Mouse (Mus musculus): Measurements from ENCODE around the gene Gas1. TPM values are rescaled to one million over a fixed set of nuclear protein-coding genes. Genes with fewer than 3 reads are reported as not detected.

Gene Gas1
- 11.2 and 12.5 TPM in 2 replicates for polyA plus RNA-seq (2015; fragmentation: Nextera tagmentation; extraction: Ambion mirVana)

DNA sequence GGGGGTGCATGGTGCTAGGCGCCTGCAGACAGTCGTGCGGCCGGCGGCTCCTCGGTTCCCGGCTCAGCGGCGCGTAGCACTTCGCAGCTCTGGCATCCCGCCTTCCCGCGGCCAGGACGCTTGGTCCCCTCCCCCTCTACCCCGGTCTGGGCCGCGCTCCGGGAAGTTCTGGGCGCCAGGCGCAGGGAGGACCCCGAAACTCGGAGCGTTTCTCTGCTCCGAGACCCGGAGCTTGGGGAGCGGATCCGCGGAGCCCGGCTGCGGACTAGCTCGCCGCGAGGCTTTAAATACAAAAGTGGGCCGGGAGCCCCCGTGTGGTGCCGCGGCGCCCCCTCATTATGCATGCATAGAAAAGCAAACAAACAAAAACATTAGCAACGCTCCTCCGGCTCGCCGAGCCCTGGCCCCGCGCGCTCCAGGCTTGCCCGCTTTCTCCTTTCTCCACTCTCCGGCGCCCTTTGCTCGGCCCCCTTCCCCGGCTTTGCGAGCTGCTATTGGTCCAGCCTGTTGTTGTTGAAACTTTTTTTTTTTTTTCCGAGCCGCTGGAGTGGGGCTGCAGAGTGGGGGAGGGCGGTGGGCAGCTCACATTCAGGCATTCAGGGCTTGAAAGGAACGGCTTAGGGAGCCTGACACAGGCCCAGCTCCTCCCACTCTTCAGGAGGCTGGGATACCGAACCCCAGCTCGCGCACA is at the start of gene Gas1:
Gas1 (minus strand) TSS at position 260 of the 691 bp plus-strand sequence.
- Histone ChIP-seq H3K9ac (ENCODE audit: low read length) (peak within 1 kb of the TSS; percentile 82), H3K4me2 (ENCODE audit: low read depth, low read length) (peak within 1 kb of the TSS; percentile 92), H3K27ac (ENCODE audit: low read length) (peak within 1 kb of the TSS; percentile 95), H3K27me3 (ENCODE audit: control insufficient read depth, insufficient read depth, low read depth, low read length) (peaks cover 11% of the 10 kb centered on the region), H3K4me3 (ENCODE audit: low read length) (peak within 1 kb of the TSS; percentile 74), H3K36me3 (ENCODE audit: control insufficient read depth, insufficient read depth, low read length) (no peaks in the 10 kb centered on the region), H3K4me1 (replicated peaks; ENCODE audit: control insufficient read depth, insufficient read depth, low read length) (peaks cover 16% of the 10 kb centered on the region), H3K9me3 (ENCODE audit: control insufficient read depth, low read length) (no peaks in the 10 kb centered on the region)
- peak; percentile 91 for ATAC-seq (ENCODE audit: low read depth)
- under 1% methylated on average over 59 of the region's 59 CpGs for WGBS

DNA sequence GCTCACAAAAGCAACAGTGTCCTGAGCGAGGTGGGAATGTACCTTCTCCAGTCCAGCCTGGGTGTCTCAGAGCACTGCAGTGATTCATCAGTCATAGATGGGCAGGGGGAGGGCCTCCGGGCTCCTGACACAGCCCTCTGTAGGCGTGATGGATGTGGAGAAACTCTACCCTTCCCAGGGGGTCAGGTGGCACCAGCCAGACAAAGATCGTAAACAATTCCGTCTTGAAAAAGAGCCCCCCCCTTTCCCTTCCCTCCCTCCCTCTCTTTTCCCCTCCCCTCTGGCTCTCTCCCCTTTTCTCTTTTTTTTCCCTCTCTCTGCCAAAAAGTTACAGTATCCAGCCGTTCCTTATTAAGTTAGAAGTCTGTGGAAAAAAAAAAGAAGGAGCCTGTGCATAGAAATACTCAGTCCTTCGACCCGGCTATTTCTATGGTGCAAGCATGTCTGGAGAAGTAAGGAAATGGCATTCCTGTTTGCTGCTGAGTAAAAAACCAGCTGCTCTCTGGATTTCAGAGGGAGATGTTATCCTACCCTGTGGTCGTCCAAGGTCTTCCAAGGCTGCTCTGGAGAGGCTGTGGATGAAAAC is 49.2 kb upstream of the Gas1 start:
- H3K36me3 ChIP-seq (ENCODE audit: control insufficient read depth, insufficient read depth, low read length), result no peaks in the 10 kb centered on the region
- peak overlapping the region; percentile 61 for H3K27ac ChIP-seq (ENCODE audit: low read length)
- H3K4me1 ChIP-seq (replicated peaks; ENCODE audit: control insufficient read depth, insufficient read depth, low read length), result peaks cover 24% of the 10 kb centered on the region
- H3K9me3 ChIP-seq (ENCODE audit: control insufficient read depth, low read length), result no peaks in the 10 kb centered on the region
- ATAC-seq (ENCODE audit: low read depth), result peak; percentile 72
- H3K4me3 ChIP-seq (ENCODE audit: low read length), result no peak overlapping the region
- H3K4me2 ChIP-seq (ENCODE audit: low read depth, low read length), result peak overlapping the region; percentile 31; the same call in 1 of the 2 replicates
- 3% methylated on average over 9 of the region's 9 CpGs for WGBS
- no peak overlapping the region for H3K9ac ChIP-seq (ENCODE audit: low read length)
- no peaks in the 10 kb centered on the region for H3K27me3 ChIP-seq (ENCODE audit: control insufficient read depth, insufficient read depth, low read depth, low read length)

DNA sequence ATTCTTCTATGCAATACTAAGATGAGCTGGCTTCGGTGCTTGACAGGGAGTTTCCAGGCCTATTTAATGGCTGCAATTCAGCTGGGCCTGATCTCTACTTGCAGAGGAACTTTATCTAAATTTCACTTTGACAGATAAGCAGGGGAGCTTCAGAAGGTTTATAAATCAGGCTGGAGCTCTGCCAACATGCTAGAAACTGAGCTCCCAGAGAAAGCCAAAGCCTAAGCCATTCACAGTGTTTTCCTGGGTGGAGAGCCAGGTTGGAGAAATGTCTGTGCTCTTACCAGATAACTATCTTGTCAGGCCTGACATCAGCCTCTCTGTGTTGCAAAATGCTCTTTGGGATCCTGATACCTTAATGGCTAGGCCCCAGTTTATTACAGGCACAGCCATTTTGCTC is 48.6 kb upstream of the Gas1 start:
- H3K9ac ChIP-seq (ENCODE audit: low read length), result no peak overlapping the region
- 34% methylated on average over 1 of the region's 1 CpGs for WGBS

DNA sequence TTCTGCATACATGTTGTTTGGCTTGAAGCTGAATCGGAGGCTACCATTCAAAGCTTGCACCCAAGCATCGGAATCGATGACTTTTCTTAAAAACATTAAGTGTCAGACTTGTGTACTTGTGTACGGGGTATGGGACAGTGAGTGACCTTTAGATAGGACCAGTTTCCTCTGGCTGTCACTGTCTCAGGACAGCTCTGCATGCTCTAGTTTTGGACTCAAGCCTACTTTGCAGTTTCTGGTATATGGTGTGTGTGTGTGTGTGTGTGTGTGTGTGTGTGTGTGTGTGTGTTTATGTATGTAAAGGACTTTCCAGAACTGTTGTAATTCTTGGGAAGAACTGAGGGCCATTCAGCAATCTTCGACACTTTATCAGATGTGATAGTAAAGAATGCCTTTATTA is 48.1 kb upstream of the Gas1 start:
- Histone ChIP-seq H3K36me3 (ENCODE audit: control insufficient read depth, insufficient read depth, low read length) (no peaks in the 10 kb centered on the region), H3K4me3 (ENCODE audit: low read length) (no peak overlapping the region), H3K9me3 (ENCODE audit: control insufficient read depth, low read length) (no peaks in the 10 kb centered on the region), H3K9ac (ENCODE audit: low read length) (no peak overlapping the region), H3K27ac (ENCODE audit: low read length) (peak overlapping the region; percentile 61), H3K27me3 (ENCODE audit: control insufficient read depth, insufficient read depth, low read depth, low read length) (no peaks in the 10 kb centered on the region), H3K4me1 (replicated peaks; ENCODE audit: control insufficient read depth, insufficient read depth, low read length) (peaks cover 24% of the 10 kb centered on the region), H3K4me2 (ENCODE audit: low read depth, low read length) (no peak overlapping the region)
- peak; percentile 53 for ATAC-seq (ENCODE audit: low read depth)
- WGBS, result 42% methylated on average over 5 of the region's 5 CpGs

More for the DNA sequence above, 48.6 kb upstream of the Gas1 start:
- H3K36me3 ChIP-seq (ENCODE audit: control insufficient read depth, insufficient read depth, low read length), result no peaks in the 10 kb centered on the region
- H3K4me2 ChIP-seq (ENCODE audit: low read depth, low read length), result no peak overlapping the region
- peaks cover 24% of the 10 kb centered on the region for H3K4me1 ChIP-seq (replicated peaks; ENCODE audit: control insufficient read depth, insufficient read depth, low read length)
- peak; percentile 43 for ATAC-seq (ENCODE audit: low read depth)
- H3K27ac ChIP-seq (ENCODE audit: low read length), result peak overlapping the region; percentile 61
- H3K9me3 ChIP-seq (ENCODE audit: control insufficient read depth, low read length), result no peaks in the 10 kb centered on the region
- no peak overlapping the region for H3K4me3 ChIP-seq (ENCODE audit: low read length)
- H3K27me3 ChIP-seq (ENCODE audit: control insufficient read depth, insufficient read depth, low read depth, low read length), result no peaks in the 10 kb centered on the region

DNA sequence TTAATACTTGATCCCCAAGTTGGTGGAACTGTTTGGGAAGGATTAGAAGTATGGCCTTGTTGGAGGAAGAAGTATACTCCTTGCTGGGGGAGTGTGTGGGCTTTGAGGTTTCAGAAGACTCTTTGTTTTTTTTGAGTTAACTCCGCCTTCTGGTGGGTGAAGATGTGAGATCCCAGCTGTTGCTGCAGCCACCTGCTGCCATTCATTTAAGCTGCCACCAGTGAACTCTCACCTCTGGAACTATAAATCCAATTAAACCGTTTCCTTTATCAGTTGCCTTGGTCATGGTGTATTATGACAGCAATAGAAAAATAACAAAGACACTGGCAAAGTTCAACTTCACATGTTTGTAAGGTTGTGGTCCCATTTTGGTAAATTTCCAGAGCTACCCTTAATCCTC is 46.6 kb upstream of the Gas1 start:
- Histone ChIP-seq H3K4me2 (ENCODE audit: low read depth, low read length) (no peak overlapping the region), H3K4me3 (ENCODE audit: low read length) (no peak overlapping the region), H3K4me1 (replicated peaks; ENCODE audit: control insufficient read depth, insufficient read depth, low read length) (peaks cover 24% of the 10 kb centered on the region), H3K27me3 (ENCODE audit: control insufficient read depth, insufficient read depth, low read depth, low read length) (no peaks in the 10 kb centered on the region), H3K36me3 (ENCODE audit: control insufficient read depth, insufficient read depth, low read length) (no peaks in the 10 kb centered on the region), H3K9me3 (ENCODE audit: control insufficient read depth, low read length) (no peaks in the 10 kb centered on the region), H3K27ac (ENCODE audit: low read length) (no peak overlapping the region), H3K9ac (ENCODE audit: low read length) (no peak overlapping the region)
- ATAC-seq (ENCODE audit: low read depth), result no peak
- WGBS, result 61% methylated on average over 2 of the region's 2 CpGs

DNA sequence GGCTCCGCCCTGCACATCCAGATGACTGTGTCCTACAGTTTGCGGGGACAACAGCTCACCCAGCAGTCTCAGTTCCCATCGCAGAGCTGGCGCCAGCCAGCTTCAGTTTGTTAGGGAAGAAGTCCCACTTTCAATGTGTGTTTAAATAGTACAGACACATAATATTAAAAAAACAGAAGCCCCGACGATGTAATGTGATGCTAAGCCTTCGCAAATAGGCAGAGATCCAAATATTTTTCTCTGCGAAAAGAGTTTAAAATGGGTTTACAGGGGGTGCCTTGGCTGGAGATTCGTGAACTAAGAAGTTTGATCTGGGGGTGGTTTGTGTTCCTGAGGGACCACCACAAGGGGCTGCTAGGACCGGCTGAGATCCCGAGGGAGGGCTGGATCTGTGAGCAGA is 45.2 kb upstream of the Gas1 start:
- no peaks in the 10 kb centered on the region for H3K9me3 ChIP-seq (ENCODE audit: control insufficient read depth, low read length)
- ATAC-seq (ENCODE audit: low read depth), result peak; percentile 12; the same call in 1 of the 2 replicates
- H3K4me1 ChIP-seq (replicated peaks; ENCODE audit: control insufficient read depth, insufficient read depth, low read length), result peaks cover 24% of the 10 kb centered on the region
- WGBS, result 51% methylated on average over 11 of the region's 11 CpGs
- no peak overlapping the region for H3K4me3 ChIP-seq (ENCODE audit: low read length)
- peak overlapping the region; percentile 59; the same call in 1 of the 2 replicates for H3K27ac ChIP-seq (ENCODE audit: low read length)
- no peak overlapping the region for H3K9ac ChIP-seq (ENCODE audit: low read length)
- H3K27me3 ChIP-seq (ENCODE audit: control insufficient read depth, insufficient read depth, low read depth, low read length), result no peaks in the 10 kb centered on the region
- H3K36me3 ChIP-seq (ENCODE audit: control insufficient read depth, insufficient read depth, low read length), result no peaks in the 10 kb centered on the region
- H3K4me2 ChIP-seq (ENCODE audit: low read depth, low read length), result peak overlapping the region; percentile 23; the same call in 1 of the 2 replicates

DNA sequence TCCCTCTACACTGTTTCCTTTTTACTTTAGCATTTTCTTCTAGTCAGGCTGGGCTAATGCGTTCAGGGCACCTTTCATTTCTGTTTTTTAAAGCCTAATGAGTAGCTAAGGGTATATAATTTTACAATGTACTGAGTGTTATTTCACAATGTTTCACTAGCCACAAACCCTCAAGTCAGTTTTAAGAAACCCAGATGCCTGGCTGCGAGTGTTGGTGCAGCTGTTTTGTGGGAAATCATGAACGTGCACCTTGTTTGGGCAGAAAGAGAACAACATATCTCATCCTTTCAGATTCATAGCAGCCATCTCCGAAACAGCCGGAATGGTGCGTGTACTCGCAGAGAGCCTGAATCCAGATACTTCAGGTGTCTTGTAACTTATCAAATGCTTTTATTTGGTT is 36.7 kb upstream of the Gas1 start:
- H3K4me3 ChIP-seq (ENCODE audit: low read length), result no peak overlapping the region
- H3K9ac ChIP-seq (ENCODE audit: low read length), result no peak overlapping the region
- ATAC-seq (ENCODE audit: low read depth), result no peak
- H3K9me3 ChIP-seq (ENCODE audit: control insufficient read depth, low read length), result peaks cover 4% of the 10 kb centered on the region; the same call in 1 of the 2 replicates
- no peak overlapping the region for H3K27ac ChIP-seq (ENCODE audit: low read length)
- H3K36me3 ChIP-seq (ENCODE audit: control insufficient read depth, insufficient read depth, low read length), result no peaks in the 10 kb centered on the region
- 78% methylated on average over 7 of the region's 7 CpGs for WGBS
- H3K4me1 ChIP-seq (replicated peaks; ENCODE audit: control insufficient read depth, insufficient read depth, low read length), result no peaks in the 10 kb centered on the region
- no peak overlapping the region for H3K4me2 ChIP-seq (ENCODE audit: low read depth, low read length)
- H3K27me3 ChIP-seq (ENCODE audit: control insufficient read depth, insufficient read depth, low read depth, low read length), result no peaks in the 10 kb centered on the region

DNA sequence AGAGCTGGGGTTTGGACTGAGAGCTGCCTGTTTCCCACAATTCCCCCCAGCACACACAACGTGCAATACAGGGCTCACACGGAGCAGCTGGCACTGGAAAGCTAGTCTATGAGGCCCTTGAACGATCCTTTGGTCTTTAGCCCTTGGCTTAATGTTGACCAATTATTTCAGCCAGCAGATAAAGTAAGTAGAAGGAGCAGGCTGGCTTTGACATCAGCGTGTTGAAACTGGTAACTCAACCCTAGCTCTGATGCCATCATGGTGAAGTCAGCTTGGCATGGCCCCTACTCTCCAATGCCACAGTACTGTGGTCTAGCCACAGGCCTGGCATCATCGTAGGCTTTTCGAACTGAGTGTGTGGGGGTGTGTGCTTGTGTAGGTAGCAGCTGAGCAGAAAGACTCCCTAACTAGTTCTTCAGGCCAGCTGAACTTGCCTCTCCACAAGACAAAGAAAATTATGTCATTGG is 30.0 kb upstream of the Gas1 start:
- H3K27ac ChIP-seq (ENCODE audit: low read length), result no peak overlapping the region
- H3K4me2 ChIP-seq (ENCODE audit: low read depth, low read length), result no peak overlapping the region
- 80% methylated on average over 6 of the region's 6 CpGs for WGBS
- no peaks in the 10 kb centered on the region for H3K27me3 ChIP-seq (ENCODE audit: control insufficient read depth, insufficient read depth, low read depth, low read length)
- no peak overlapping the region for H3K4me3 ChIP-seq (ENCODE audit: low read length)
- no peaks in the 10 kb centered on the region for H3K36me3 ChIP-seq (ENCODE audit: control insufficient read depth, insufficient read depth, low read length)
- H3K9ac ChIP-seq (ENCODE audit: low read length), result no peak overlapping the region
- H3K9me3 ChIP-seq (ENCODE audit: control insufficient read depth, low read length), result peaks cover 9% of the 10 kb centered on the region
- no peak for ATAC-seq (ENCODE audit: low read depth)
- H3K4me1 ChIP-seq (replicated peaks; ENCODE audit: control insufficient read depth, insufficient read depth, low read length), result no peaks in the 10 kb centered on the region

DNA sequence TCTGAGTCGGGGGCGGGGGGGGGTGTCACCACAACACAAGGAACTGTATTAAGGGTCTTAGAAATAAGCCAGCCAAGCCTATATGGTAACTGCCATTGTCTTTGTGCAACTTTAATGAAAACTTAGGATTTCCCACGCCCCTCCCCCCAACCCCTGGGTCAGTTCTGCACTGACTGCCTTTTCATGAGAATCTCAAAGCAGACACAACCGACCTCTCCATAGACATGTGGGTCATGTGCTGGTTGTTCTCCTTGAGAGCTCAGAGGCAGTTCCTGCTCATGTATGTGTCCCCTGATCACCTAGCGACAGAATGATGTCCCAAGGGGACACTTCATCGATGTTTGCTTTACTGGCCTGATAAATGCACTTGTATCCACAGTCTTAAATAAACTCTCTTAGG is 27.6 kb upstream of the Gas1 start:
- Histone ChIP-seq H3K9ac (ENCODE audit: low read length) (no peak overlapping the region), H3K4me2 (ENCODE audit: low read depth, low read length) (no peak overlapping the region), H3K27ac (ENCODE audit: low read length) (no peak overlapping the region), H3K36me3 (ENCODE audit: control insufficient read depth, insufficient read depth, low read length) (no peaks in the 10 kb centered on the region), H3K9me3 (ENCODE audit: control insufficient read depth, low read length) (peaks cover 5% of the 10 kb centered on the region), H3K4me3 (ENCODE audit: low read length) (no peak overlapping the region), H3K4me1 (replicated peaks; ENCODE audit: control insufficient read depth, insufficient read depth, low read length) (no peaks in the 10 kb centered on the region), H3K27me3 (ENCODE audit: control insufficient read depth, insufficient read depth, low read depth, low read length) (no peaks in the 10 kb centered on the region)
- no peak for ATAC-seq (ENCODE audit: low read depth)
- 84% methylated on average over 6 of the region's 6 CpGs for WGBS
